Mouse (Mus musculus): ENCODE results near the gene Rpl11. TPM values are rescaled to one million over a fixed set of nuclear protein-coding genes. Genes with fewer than 3 reads are reported as not detected.
A peak's percentile ranks its signal among the peaks of the same experiment; 100 is the strongest.

Rpl11 gene
- total and polyA plus RNA-seq, 2 experiments from 2014 or later, result 229 to 881 TPM

GRCm38 (mm10) chr4:136095490-136096105 is 42.4 kb upstream of the Rpl11 start:
- Histone ChIP-seq H3K4me2 (ENCODE audit: low read depth, low read length) (no peak overlapping the region), H3K4me1 (ENCODE audit: control insufficient read depth, insufficient read depth) (no peaks in the 10 kb centered on the region), H3K27ac (ENCODE audit: low read depth) (no peak overlapping the region), H3K9me3 (replicated peaks; ENCODE audit: control insufficient read depth, low read length) (0 out of 2 replicates have a peak, but pooled peaks cover 4% of the 10 kb centered on the region), H3K9ac (replicated peaks; ENCODE audit: low read depth, low read length) (no peak overlapping the region), H3K4me3 (ENCODE audit: low read depth, low read length) (no peak overlapping the region), H3K36me3 (replicated peaks; ENCODE audit: control insufficient read depth, insufficient read depth, low read length) (no peaks in the 10 kb centered on the region), H3K27me3 (ENCODE audit: control insufficient read depth, insufficient read depth, low read length) (no peaks in the 10 kb centered on the region)
- TF ChIP-seq CTCF (IDR thresholded peaks at IDR 0.05; ENCODE audit: low read depth), result no peak
- no peak for TF ChIP-seq EP300 (IDR thresholded peaks at IDR 0.05; ENCODE audit: low read depth)
- no peak for ATAC-seq (ENCODE audit: insufficient read depth, low read depth)
- no peak for DNase-seq (ENCODE audit: low spot score)
- WGBS, result 67% methylated on average over 9 of the region's 9 CpGs

GRCm38 (mm10) chr4:136094519-136095219 is 41.4 kb upstream of the Rpl11 start:
- ATAC-seq (ENCODE audit: insufficient read depth, low read depth) (no peak), DNase-seq (ENCODE audit: low spot score) (no peak)
- no peak overlapping the region for H3K27ac ChIP-seq (ENCODE audit: low read depth)

GRCm38 (mm10) chr4:136092498-136092897 is 39.3 kb upstream of the Rpl11 start:
- no peak overlapping the region for H3K27ac ChIP-seq (ENCODE audit: low read depth)
- TF ChIP-seq CTCF (IDR thresholded peaks at IDR 0.05; ENCODE audit: low read depth) (peak; percentile 16; the same call in 1 of the 2 replicates), EP300 (IDR thresholded peaks at IDR 0.05; ENCODE audit: low read depth) (no peak)
- H3K9ac ChIP-seq (replicated peaks; ENCODE audit: low read depth, low read length), result no peak overlapping the region
- H3K27me3 ChIP-seq (ENCODE audit: control insufficient read depth, insufficient read depth, low read length), result no peaks in the 10 kb centered on the region
- DNase-seq (ENCODE audit: low spot score) (no peak), ATAC-seq (ENCODE audit: insufficient read depth, low read depth) (no peak)
- WGBS, result 85% methylated on average over 7 of the region's 7 CpGs
- H3K4me1 ChIP-seq (ENCODE audit: control insufficient read depth, insufficient read depth), result no peaks in the 10 kb centered on the region
- H3K9me3 ChIP-seq (replicated peaks; ENCODE audit: control insufficient read depth, low read length), result 0 out of 2 replicates have a peak, but pooled peaks cover 4% of the 10 kb centered on the region
- no peak overlapping the region for H3K4me2 ChIP-seq (ENCODE audit: low read depth, low read length)
- H3K4me3 ChIP-seq (ENCODE audit: low read depth, low read length), result no peak overlapping the region
- no peaks in the 10 kb centered on the region for H3K36me3 ChIP-seq (replicated peaks; ENCODE audit: control insufficient read depth, insufficient read depth, low read length)

More at GRCm38 (mm10) chr4:136094519-136095219, 41.4 kb upstream of the Rpl11 start:
- Histone ChIP-seq H3K36me3 (replicated peaks; ENCODE audit: control insufficient read depth, insufficient read depth, low read length) (no peaks in the 10 kb centered on the region), H3K4me3 (ENCODE audit: low read depth, low read length) (no peak overlapping the region), H3K27me3 (ENCODE audit: control insufficient read depth, insufficient read depth, low read length) (no peaks in the 10 kb centered on the region), H3K4me2 (ENCODE audit: low read depth, low read length) (no peak overlapping the region), H3K4me1 (ENCODE audit: control insufficient read depth, insufficient read depth) (no peaks in the 10 kb centered on the region), H3K9me3 (replicated peaks; ENCODE audit: control insufficient read depth, low read length) (0 out of 2 replicates have a peak, but pooled peaks cover 4% of the 10 kb centered on the region), H3K9ac (replicated peaks; ENCODE audit: low read depth, low read length) (no peak overlapping the region)
- TF ChIP-seq CTCF (IDR thresholded peaks at IDR 0.05; ENCODE audit: low read depth), result no peak
- TF ChIP-seq EP300 (IDR thresholded peaks at IDR 0.05; ENCODE audit: low read depth), result no peak
- WGBS, result 74% methylated on average over 18 of the region's 18 CpGs

GRCm38 (mm10) chr4:136091346-136091745 is 38.1 kb upstream of the Rpl11 start:
- Histone ChIP-seq H3K9ac (replicated peaks; ENCODE audit: low read depth, low read length) (no peak overlapping the region), H3K4me2 (ENCODE audit: low read depth, low read length) (no peak overlapping the region), H3K9me3 (replicated peaks; ENCODE audit: control insufficient read depth, low read length) (0 out of 2 replicates have a peak, but pooled peaks cover 4% of the 10 kb centered on the region), H3K36me3 (replicated peaks; ENCODE audit: control insufficient read depth, insufficient read depth, low read length) (no peaks in the 10 kb centered on the region), H3K27me3 (ENCODE audit: control insufficient read depth, insufficient read depth, low read length) (no peaks in the 10 kb centered on the region), H3K27ac (ENCODE audit: low read depth) (no peak overlapping the region), H3K4me3 (ENCODE audit: low read depth, low read length) (no peak overlapping the region), H3K4me1 (ENCODE audit: control insufficient read depth, insufficient read depth) (no peaks in the 10 kb centered on the region)
- DNase-seq (ENCODE audit: low spot score) (no peak), ATAC-seq (ENCODE audit: insufficient read depth, low read depth) (no peak)
- TF ChIP-seq CTCF (IDR thresholded peaks at IDR 0.05; ENCODE audit: low read depth) (no peak), EP300 (IDR thresholded peaks at IDR 0.05; ENCODE audit: low read depth) (no peak)
- WGBS, result 86% methylated on average over 4 of the region's 4 CpGs

- no peak for TF ChIP-seq EP300 (IDR thresholded peaks at IDR 0.05; ENCODE audit: low read depth)
- TF ChIP-seq CTCF (IDR thresholded peaks at IDR 0.05; ENCODE audit: low read depth), result no peak
- Histone ChIP-seq H3K9ac (replicated peaks; ENCODE audit: low read depth, low read length) (no peak overlapping the region), H3K4me3 (ENCODE audit: low read depth, low read length) (no peak overlapping the region), H3K27ac (ENCODE audit: low read depth) (peak overlapping the region; percentile 75; the same call in 1 of the 2 replicates), H3K4me2 (ENCODE audit: low read depth, low read length) (no peak overlapping the region), H3K36me3 (replicated peaks; ENCODE audit: control insufficient read depth, insufficient read depth, low read length) (no peaks in the 10 kb centered on the region), H3K27me3 (ENCODE audit: control insufficient read depth, insufficient read depth, low read length) (no peaks in the 10 kb centered on the region), H3K4me1 (ENCODE audit: control insufficient read depth, insufficient read depth) (no peaks in the 10 kb centered on the region), H3K9me3 (replicated peaks; ENCODE audit: control insufficient read depth, low read length) (0 out of 2 replicates have a peak, but pooled peaks cover 4% of the 10 kb centered on the region)
- WGBS, result 61% methylated on average over 11 of the region's 11 CpGs
- DNase-seq (ENCODE audit: low spot score) (no peak), ATAC-seq (ENCODE audit: insufficient read depth, low read depth) (no peak; the same call in 1 of the 2 replicates)
Measured at GRCm38 (mm10) chr4:136089748-136090583, 36.7 kb upstream of the Rpl11 start.

Measured in heart, postnatal 0 days (tissue).